Mouse (Mus musculus) MEL (cell line): ENCODE measurements around the gene Slc1a7.

Experiments
- CHD2 ChIP-seq: IDR thresholded peaks from 2 replicates; pipeline ENCODE4 v1.6.1; 2011; ENCODE audit warnings: low read length, improper control_type of control experiment
- CTCF ChIP-seq, 3 experiments: IDR thresholded peaks in 2 of 3; conservative IDR thresholded peaks in 1 of 3; 2 replicates each; pipeline ENCODE4 v1.5.1; 2011 to 2012; ENCODE audit warnings: low read length in 3 of 3, low read depth in 2 of 3, mild to moderate bottlenecking in 2 of 3, improper control_type of control experiment in 1 of 3, inconsistent platforms in 1 of 3, mixed read lengths in 1 of 3, moderate library complexity in 1 of 3; ENCODE audit not compliant: control insufficient read depth in 1 of 3, insufficient read depth in 1 of 3, poor library complexity in 1 of 3, severe bottlenecking in 1 of 3
- ETS1 ChIP-seq: IDR thresholded peaks from 2 replicates; pipeline ENCODE4 v1.6.1; 2012; ENCODE audit warnings: low read depth, mild to moderate bottlenecking, inconsistent platforms, low read length, improper control_type of control experiment, moderate library complexity
- JUND ChIP-seq: IDR thresholded peaks from 2 replicates; pipeline ENCODE4 v1.6.1; 2011; ENCODE audit warnings: low read depth, mild to moderate bottlenecking, improper control_type of control experiment, low read length
- MAFK ChIP-seq: IDR thresholded peaks from 2 replicates; pipeline ENCODE4 v1.6.1; 2011; ENCODE audit warnings: low read depth, mild to moderate bottlenecking, low read length, improper control_type of control experiment, borderline replicate concordance
- MAX ChIP-seq: IDR thresholded peaks from 2 replicates; pipeline ENCODE4 v1.6.1; 2011; ENCODE audit warnings: low read length, improper control_type of control experiment
- POLR2A ChIP-seq, 2 experiments: IDR thresholded peaks; 2 replicates each; pipeline ENCODE4 v1.6.1; 2011 to 2012; ENCODE audit warnings: low read length in 2 of 2, mild to moderate bottlenecking in 2 of 2, control low read depth in 1 of 2, improper control_type of control experiment in 1 of 2, low read depth in 1 of 2, moderate library complexity in 1 of 2; ENCODE audit not compliant: control insufficient read depth in 1 of 2, insufficient read depth in 1 of 2, poor library complexity in 1 of 2
- POLR2AphosphoS5 ChIP-seq: IDR thresholded peaks from 2 replicates; pipeline ENCODE4 v1.6.1; 2012; ENCODE audit warnings: low read depth, borderline replicate concordance, mild to moderate bottlenecking, inconsistent platforms, low read length, moderate library complexity, mixed read lengths
- SIN3A ChIP-seq: IDR thresholded peaks from 2 replicates; pipeline ENCODE4 v1.6.1; 2012; ENCODE audit warnings: low read length, improper control_type of control experiment, inconsistent platforms
- SMC3 ChIP-seq: IDR thresholded peaks from 2 replicates; pipeline ENCODE4 v1.6.1; 2011; ENCODE audit warnings: low read depth, low read length, improper control_type of control experiment
- TBP ChIP-seq: IDR thresholded peaks from 2 replicates; pipeline ENCODE4 v1.8.0; 2011; ENCODE audit warnings: low read depth, low read length, improper control_type of control experiment
- ZMIZ1 ChIP-seq: IDR thresholded peaks from 2 replicates; pipeline ENCODE4 v1.6.1; 2012; ENCODE audit warnings: low read depth, mild to moderate bottlenecking, inconsistent platforms, low read length, improper control_type of control experiment, moderate library complexity
- ZNF384 ChIP-seq: IDR thresholded peaks from 2 replicates; pipeline ENCODE4 v1.6.1; 2012; ENCODE audit warnings: low read depth, mild to moderate bottlenecking, inconsistent platforms, low read length, improper control_type of control experiment

GRCm38 (mm10) chr4:107921952-107922351, 46.2 kb upstream of the Slc1a7 start:
- no peak for TF ChIP-seq POLR2A (IDR thresholded peaks at IDR 0.05; ENCODE audit: control insufficient read depth in 1 of 2, insufficient read depth in 1 of 2, low read depth in 1 of 2, low read length in 2 of 2, poor library complexity in 1 of 2)
- no peak for TF ChIP-seq ZMIZ1
- TF ChIP-seq MAX = no peak
- no peak for TF ChIP-seq ETS1
- no peak for TF ChIP-seq CTCF (IDR thresholded peaks at IDR 0.05 in 2 of 3, conservative IDR thresholded peaks at IDR 0.05 in 1 of 3; ENCODE audit: control insufficient read depth in 1 of 3, insufficient read depth in 1 of 3, low read depth in 2 of 3, low read length in 3 of 3, poor library complexity in 1 of 3, severe bottlenecking in 1 of 3)
- TF ChIP-seq MAFK = no peak
- TF ChIP-seq SIN3A = no peak
- TF ChIP-seq CHD2 = no peak
- TF ChIP-seq TBP = no peak
- TF ChIP-seq ZNF384 = no peak
- no peak for TF ChIP-seq JUND
- TF ChIP-seq POLR2AphosphoS5 = no peak
- no peak for TF ChIP-seq SMC3
